Mouse (Mus musculus): Measurements from ENCODE around the gene Ccr7. TPM values are rescaled to one million over a fixed set of nuclear protein-coding genes. Genes with fewer than 3 reads are reported as not detected.

Ccr7 gene
- polyA plus RNA-seq, 1 experiment from 2014 or later = 0.64 TPM

DNA sequence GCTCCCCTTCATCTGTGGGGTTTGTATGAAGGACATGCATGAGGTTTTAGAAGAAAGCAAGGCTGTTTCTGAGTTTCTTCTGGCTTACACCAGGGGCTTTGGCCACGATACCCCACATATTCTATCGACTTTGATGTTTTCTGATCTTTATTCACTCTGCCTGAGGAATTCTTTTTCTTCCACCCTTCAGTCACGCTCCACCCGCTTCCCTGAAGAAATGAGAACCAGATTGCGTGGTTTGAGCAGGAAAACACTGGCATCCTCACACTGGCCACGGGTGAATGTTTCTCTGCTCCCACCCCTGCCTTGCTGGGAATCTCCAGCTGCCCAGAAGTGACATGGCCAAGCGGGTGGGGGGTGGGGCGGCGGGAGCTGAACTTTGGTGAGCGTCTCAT lies 30.2 kb downstream of the Ccr7 start:
- no peak for ATAC-seq
- WGBS = 49% methylated on average over 10 of the region's 10 CpGs
- H3K36me3 ChIP-seq (ENCODE audit: control insufficient read depth, insufficient read depth, low read length) = no peaks in the 10 kb centered on the region
- H3K27me3 ChIP-seq (replicated peaks; ENCODE audit: control insufficient read depth, insufficient read depth, low read length) = no peaks in the 10 kb centered on the region
- H3K9ac ChIP-seq (ENCODE audit: low read depth, low read length) = no peak overlapping the region
- H3K9me3 ChIP-seq (ENCODE audit: control insufficient read depth, low read length) = no peaks in the 10 kb centered on the region
- H3K4me1 ChIP-seq (ENCODE audit: control insufficient read depth, insufficient read depth, low read length) = peaks cover 18% of the 10 kb centered on the region
- no peak overlapping the region for H3K4me2 ChIP-seq (ENCODE audit: low read depth, low read length)
- 0 out of 2 replicates have a peak overlapping the region, but pooled peaks have one; percentile 13 for H3K27ac ChIP-seq (ENCODE audit: low read length)
- H3K4me3 ChIP-seq (ENCODE audit: low read length) = no peak overlapping the region

DNA sequence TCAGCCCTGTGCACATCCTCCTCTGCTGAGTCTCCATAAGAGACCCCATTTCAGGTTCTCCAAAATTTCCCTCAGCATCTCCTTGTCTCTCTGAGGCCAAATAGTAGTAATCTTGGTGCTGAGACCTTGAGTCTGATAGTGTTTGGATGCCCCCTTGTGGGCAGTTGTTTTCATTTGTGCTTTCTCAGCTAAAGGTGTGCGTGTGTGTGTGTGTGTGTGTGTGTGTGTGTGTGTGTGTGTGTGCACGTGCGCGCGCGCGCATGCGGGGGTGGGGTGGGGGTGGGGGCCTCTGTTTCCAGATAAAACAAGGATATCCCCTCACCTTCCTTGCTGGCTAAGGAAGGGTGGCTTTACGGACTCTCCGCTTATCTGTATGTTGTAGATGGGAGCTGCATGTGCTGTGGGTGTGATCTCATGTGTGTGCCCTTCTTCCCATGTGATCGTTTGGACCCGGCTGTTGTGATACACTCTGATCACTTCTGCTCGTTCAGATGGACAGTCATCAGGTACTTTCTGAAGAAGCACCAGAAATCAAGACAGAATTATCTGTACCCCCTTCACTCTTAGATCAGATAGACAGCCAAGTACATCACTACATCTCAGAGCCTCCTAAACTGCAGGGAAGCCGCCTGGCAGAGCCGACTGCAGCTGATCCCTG lies 30.8 kb downstream of the Ccr7 start:
- no peak overlapping the region for H3K4me3 ChIP-seq (ENCODE audit: low read length)
- no peaks in the 10 kb centered on the region for H3K36me3 ChIP-seq (ENCODE audit: control insufficient read depth, insufficient read depth, low read length)
- no peaks in the 10 kb centered on the region for H3K9me3 ChIP-seq (ENCODE audit: control insufficient read depth, low read length)
- 48% methylated on average over 15 of the region's 15 CpGs for WGBS
- H3K27me3 ChIP-seq (replicated peaks; ENCODE audit: control insufficient read depth, insufficient read depth, low read length) = no peaks in the 10 kb centered on the region
- H3K4me2 ChIP-seq (ENCODE audit: low read depth, low read length) = no peak overlapping the region
- no peak overlapping the region for H3K9ac ChIP-seq (ENCODE audit: low read depth, low read length)
- peaks cover 18% of the 10 kb centered on the region for H3K4me1 ChIP-seq (ENCODE audit: control insufficient read depth, insufficient read depth, low read length)
- H3K27ac ChIP-seq (ENCODE audit: low read length) = 0 out of 2 replicates have a peak overlapping the region, but pooled peaks have one; percentile 13
- ATAC-seq = no peak

DNA sequence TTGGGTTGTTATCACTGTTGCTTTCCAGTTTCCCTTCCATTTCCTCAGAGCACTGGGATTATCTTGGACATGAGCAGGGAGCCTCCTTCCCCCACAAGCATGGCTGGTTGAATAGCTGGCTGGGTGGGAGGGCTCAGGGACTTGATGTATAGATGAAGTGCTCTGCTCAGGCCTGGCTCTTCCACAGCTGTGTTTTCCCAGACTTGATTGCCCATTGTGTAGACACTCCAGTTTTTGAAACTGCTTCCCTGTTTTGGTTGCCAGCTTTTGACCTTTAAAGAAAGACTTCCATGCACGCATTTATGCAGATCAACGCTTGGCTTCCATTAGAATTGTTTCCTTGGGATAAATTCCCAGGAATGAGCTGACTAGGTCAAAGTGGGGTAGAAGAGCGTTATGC lies 32.2 kb downstream of the Ccr7 start:
- 67% methylated on average over 3 of the region's 3 CpGs for WGBS
- Histone ChIP-seq H3K4me1 (ENCODE audit: control insufficient read depth, insufficient read depth, low read length) (peaks cover 15% of the 10 kb centered on the region), H3K27me3 (replicated peaks; ENCODE audit: control insufficient read depth, insufficient read depth, low read length) (no peaks in the 10 kb centered on the region), H3K4me2 (ENCODE audit: low read depth, low read length) (no peak overlapping the region), H3K9ac (ENCODE audit: low read depth, low read length) (no peak overlapping the region), H3K4me3 (ENCODE audit: low read length) (no peak overlapping the region), H3K27ac (ENCODE audit: low read length) (no peak overlapping the region), H3K36me3 (ENCODE audit: control insufficient read depth, insufficient read depth, low read length) (no peaks in the 10 kb centered on the region), H3K9me3 (ENCODE audit: control insufficient read depth, low read length) (no peaks in the 10 kb centered on the region)
- no peak for ATAC-seq

DNA sequence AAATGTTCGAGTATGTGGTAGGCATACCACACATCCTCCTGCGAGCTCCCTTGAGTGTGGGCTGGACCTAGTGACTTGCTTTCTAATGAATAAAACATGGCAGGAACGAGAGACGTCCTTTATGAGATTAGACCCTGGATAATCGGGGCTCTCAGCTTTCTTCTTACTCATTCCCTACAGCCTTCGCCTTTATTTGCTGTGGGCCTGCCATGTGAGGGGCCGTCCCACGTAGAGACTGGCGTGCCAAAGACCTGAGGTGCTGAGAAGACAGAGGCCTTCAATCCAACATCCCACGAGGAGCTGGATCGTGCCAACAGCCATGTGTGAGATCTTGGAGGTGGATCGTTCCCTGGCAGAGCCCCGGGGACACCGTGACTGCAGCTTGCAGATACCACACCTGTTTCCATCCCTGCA lies 33.7 kb downstream of the Ccr7 start:
- Histone ChIP-seq H3K27ac (ENCODE audit: low read length) (no peak overlapping the region), H3K9ac (ENCODE audit: low read depth, low read length) (no peak overlapping the region), H3K4me1 (ENCODE audit: control insufficient read depth, insufficient read depth, low read length) (peaks cover 6% of the 10 kb centered on the region; the same call in 1 of the 2 replicates), H3K4me3 (ENCODE audit: low read length) (no peak overlapping the region), H3K36me3 (ENCODE audit: control insufficient read depth, insufficient read depth, low read length) (no peaks in the 10 kb centered on the region), H3K9me3 (ENCODE audit: control insufficient read depth, low read length) (no peaks in the 10 kb centered on the region), H3K27me3 (replicated peaks; ENCODE audit: control insufficient read depth, insufficient read depth, low read length) (no peaks in the 10 kb centered on the region), H3K4me2 (ENCODE audit: low read depth, low read length) (no peak overlapping the region)
- 74% methylated on average over 14 of the region's 14 CpGs for WGBS
- no peak for ATAC-seq

DNA sequence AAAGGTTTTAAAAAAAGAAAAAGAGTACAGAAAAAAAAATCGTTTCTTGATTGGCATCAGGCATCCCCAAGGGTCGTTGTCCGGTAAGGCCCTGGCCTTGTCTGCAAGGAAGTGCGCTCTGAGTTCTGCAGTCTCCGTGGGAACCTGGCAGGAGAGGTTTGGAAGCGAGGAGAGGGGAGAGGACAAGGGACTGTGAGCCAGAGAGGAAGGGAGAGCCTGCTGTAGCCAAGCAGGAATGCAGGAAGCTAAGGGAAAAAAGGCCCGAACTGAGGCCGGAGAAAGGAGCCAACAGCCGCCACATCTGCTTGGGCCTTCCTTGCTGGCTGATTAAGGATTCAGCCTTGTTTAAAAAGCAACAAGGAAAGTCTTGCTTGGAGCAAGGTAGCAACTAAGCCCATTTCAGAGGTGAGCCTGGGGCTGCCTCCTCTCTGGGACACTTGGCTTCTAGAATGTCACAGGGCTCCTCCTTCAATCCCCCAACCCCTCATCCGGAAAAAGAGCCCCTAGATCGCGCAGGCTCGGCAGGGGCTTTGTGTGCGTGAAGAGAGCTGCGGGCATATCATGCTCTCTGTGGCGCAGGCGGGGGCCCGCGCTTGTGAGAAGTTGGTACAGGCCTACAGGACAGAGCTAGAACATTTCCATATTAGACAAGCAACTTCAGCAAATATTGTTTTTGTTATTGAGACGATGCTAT lies 34.2 kb downstream of the Ccr7 start:
- 0 out of 2 replicates have a peak, but pooled peaks have one; percentile 26 for ATAC-seq
- H3K9ac ChIP-seq (ENCODE audit: low read depth, low read length) = peak overlapping the region; percentile 32; the same call in 1 of the 2 replicates
- H3K4me1 ChIP-seq (ENCODE audit: control insufficient read depth, insufficient read depth, low read length) = peaks cover 6% of the 10 kb centered on the region; the same call in 1 of the 2 replicates
- no peaks in the 10 kb centered on the region for H3K9me3 ChIP-seq (ENCODE audit: control insufficient read depth, low read length)
- no peak overlapping the region for H3K4me3 ChIP-seq (ENCODE audit: low read length)
- 59% methylated on average over 20 of the region's 20 CpGs for WGBS
- H3K4me2 ChIP-seq (ENCODE audit: low read depth, low read length) = no peak overlapping the region
- no peaks in the 10 kb centered on the region for H3K36me3 ChIP-seq (ENCODE audit: control insufficient read depth, insufficient read depth, low read length)
- H3K27ac ChIP-seq (ENCODE audit: low read length) = peak overlapping the region; percentile 26
- no peaks in the 10 kb centered on the region for H3K27me3 ChIP-seq (replicated peaks; ENCODE audit: control insufficient read depth, insufficient read depth, low read length)

DNA sequence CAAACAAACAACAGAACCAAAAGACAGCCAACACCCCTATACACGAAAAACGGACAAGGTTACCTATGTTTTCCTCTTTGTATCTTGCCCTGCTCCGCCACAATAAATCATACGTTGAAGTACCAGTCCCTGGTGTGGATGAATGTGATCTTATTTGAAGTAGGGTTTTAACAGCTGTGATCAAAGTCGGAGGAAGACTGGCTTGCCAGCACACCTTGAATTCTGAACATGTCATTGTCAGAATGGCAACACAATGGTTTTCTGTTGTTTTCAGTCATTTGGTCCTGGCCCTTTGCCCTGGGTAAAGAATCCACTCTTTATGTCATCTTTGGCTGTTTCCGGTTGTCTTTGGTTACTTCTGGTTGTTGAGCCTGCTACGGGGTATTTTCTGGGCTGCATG lies 35.9 kb downstream of the Ccr7 start:
- no peak overlapping the region for H3K27ac ChIP-seq (ENCODE audit: low read length)
- H3K36me3 ChIP-seq (ENCODE audit: control insufficient read depth, insufficient read depth, low read length) = no peaks in the 10 kb centered on the region
- no peaks in the 10 kb centered on the region for H3K9me3 ChIP-seq (ENCODE audit: control insufficient read depth, low read length)
- no peak for ATAC-seq
- H3K27me3 ChIP-seq (replicated peaks; ENCODE audit: control insufficient read depth, insufficient read depth, low read length) = no peaks in the 10 kb centered on the region
- H3K9ac ChIP-seq (ENCODE audit: low read depth, low read length) = no peak overlapping the region
- 87% methylated on average over 7 of the region's 7 CpGs for WGBS
- no peak overlapping the region for H3K4me2 ChIP-seq (ENCODE audit: low read depth, low read length)
- peaks cover 6% of the 10 kb centered on the region; the same call in 1 of the 2 replicates for H3K4me1 ChIP-seq (ENCODE audit: control insufficient read depth, insufficient read depth, low read length)
- H3K4me3 ChIP-seq (ENCODE audit: low read length) = no peak overlapping the region

DNA sequence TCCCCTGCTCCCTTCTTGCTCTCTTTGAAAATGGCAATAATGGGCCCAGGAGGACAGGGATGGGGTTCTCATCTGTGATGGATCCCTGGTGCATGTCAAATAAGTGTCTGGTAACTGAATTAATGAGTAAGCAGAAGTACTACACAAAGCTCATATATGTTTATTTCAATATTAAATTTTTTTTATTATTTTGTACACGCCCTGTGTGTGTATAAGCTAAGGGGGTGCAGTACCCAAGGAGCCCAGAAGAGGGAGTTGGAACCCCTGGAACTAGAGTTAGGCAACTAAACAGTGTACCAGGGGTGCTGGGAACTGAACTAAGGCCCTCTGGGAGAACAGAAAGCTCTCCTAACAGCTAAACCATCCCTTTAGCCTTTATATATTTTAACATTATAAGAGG lies 36.5 kb downstream of the Ccr7 start:
- Histone ChIP-seq H3K27ac (ENCODE audit: low read length) (no peak overlapping the region), H3K27me3 (replicated peaks; ENCODE audit: control insufficient read depth, insufficient read depth, low read length) (no peaks in the 10 kb centered on the region), H3K4me2 (ENCODE audit: low read depth, low read length) (no peak overlapping the region), H3K9ac (ENCODE audit: low read depth, low read length) (no peak overlapping the region), H3K4me3 (ENCODE audit: low read length) (no peak overlapping the region), H3K4me1 (ENCODE audit: control insufficient read depth, insufficient read depth, low read length) (peaks cover 6% of the 10 kb centered on the region; the same call in 1 of the 2 replicates), H3K9me3 (ENCODE audit: control insufficient read depth, low read length) (no peaks in the 10 kb centered on the region), H3K36me3 (ENCODE audit: control insufficient read depth, insufficient read depth, low read length) (no peaks in the 10 kb centered on the region)
- no peak for ATAC-seq
- 97% methylated on average over 1 of the region's 1 CpGs for WGBS

DNA sequence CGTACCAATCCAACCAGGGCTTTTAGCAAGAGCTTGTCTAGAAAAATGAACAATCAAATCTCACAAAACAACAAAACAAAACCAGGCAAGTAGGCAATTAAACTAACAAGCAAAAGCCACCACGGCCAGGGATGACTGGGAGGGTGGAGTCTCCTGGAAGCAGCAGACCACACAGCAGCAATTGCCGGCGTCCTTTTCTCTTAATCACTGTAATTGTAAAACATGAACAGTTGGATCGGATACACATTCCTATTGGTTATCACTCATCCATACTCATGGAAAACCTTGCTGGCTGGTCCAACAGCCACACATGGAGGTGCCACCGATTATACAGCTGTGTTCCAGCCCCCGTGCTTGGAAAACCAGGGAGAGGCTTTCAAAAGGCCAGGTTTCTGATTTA lies 37.0 kb downstream of the Ccr7 start:
- WGBS = 83% methylated on average over 7 of the region's 7 CpGs
- no peak for ATAC-seq
- no peak overlapping the region for H3K4me2 ChIP-seq (ENCODE audit: low read depth, low read length)

DNA sequence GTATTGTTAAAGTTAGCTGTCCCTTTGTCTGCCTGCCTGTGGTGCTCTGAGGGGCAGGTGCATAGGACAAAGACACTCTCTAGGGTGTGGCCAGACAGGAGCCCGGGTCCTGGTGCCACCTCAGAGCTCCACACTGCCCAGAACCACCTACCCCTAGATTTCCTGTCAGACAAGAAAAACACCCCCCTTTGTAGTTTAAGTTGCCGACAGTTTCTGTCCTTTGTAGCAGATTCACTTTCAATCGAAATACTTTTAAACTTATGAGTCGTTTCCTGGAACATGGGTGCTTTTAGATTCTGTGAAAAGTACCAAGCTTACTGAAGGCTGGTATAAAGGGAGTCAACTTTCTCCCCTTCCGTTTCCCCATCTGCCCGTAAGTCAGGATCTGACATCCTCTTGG lies 38.9 kb downstream of the Ccr7 start:
- Histone ChIP-seq H3K9ac (ENCODE audit: low read depth, low read length) (no peak overlapping the region), H3K4me3 (ENCODE audit: low read length) (no peak overlapping the region), H3K4me1 (ENCODE audit: control insufficient read depth, insufficient read depth, low read length) (peaks cover 12% of the 10 kb centered on the region), H3K4me2 (ENCODE audit: low read depth, low read length) (no peak overlapping the region), H3K27me3 (replicated peaks; ENCODE audit: control insufficient read depth, insufficient read depth, low read length) (no peaks in the 10 kb centered on the region), H3K27ac (ENCODE audit: low read length) (no peak overlapping the region), H3K36me3 (ENCODE audit: control insufficient read depth, insufficient read depth, low read length) (no peaks in the 10 kb centered on the region), H3K9me3 (ENCODE audit: control insufficient read depth, low read length) (no peaks in the 10 kb centered on the region)
- WGBS = 67% methylated on average over 6 of the region's 6 CpGs
- no peak for ATAC-seq

More for the DNA sequence above, 37.0 kb downstream of the Ccr7 start:
- H3K4me1 ChIP-seq (ENCODE audit: control insufficient read depth, insufficient read depth, low read length) = peaks cover 8% of the 10 kb centered on the region
- H3K9ac ChIP-seq (ENCODE audit: low read depth, low read length) = no peak overlapping the region
- H3K27ac ChIP-seq (ENCODE audit: low read length) = no peak overlapping the region
- H3K9me3 ChIP-seq (ENCODE audit: control insufficient read depth, low read length) = no peaks in the 10 kb centered on the region
- H3K27me3 ChIP-seq (replicated peaks; ENCODE audit: control insufficient read depth, insufficient read depth, low read length) = no peaks in the 10 kb centered on the region
- no peak overlapping the region for H3K4me3 ChIP-seq (ENCODE audit: low read length)
- no peaks in the 10 kb centered on the region for H3K36me3 ChIP-seq (ENCODE audit: control insufficient read depth, insufficient read depth, low read length)

All from intestine, embryonic 16.5 days (tissue).